Mouse (Mus musculus): Measurements from ENCODE around the gene Dnajb5.

Dnajb5 gene

GRCm38 (mm10) chr4:42969304-42969703 lies 19.7 kb downstream of the Dnajb5 start, which contains the start of gene 1700022I11Rik:
1700022I11Rik (plus strand) TSS chr4:42969604.
- 94% methylated on average over 4 of the region's 4 CpGs for WGBS

- 92% methylated on average over 4 of the region's 4 CpGs for whole genome bisulfite sequencing
These were observed 23.3 kb downstream of the Dnajb5 start for GRCm38 (mm10) chr4:42972952-42973351.

- 85% methylated on average over 5 of the region's 5 CpGs for WGBS
These were observed 24.3 kb downstream of the Dnajb5 start for GRCm38 (mm10) chr4:42973868-42974267.

- 92% methylated on average over 4 of the region's 4 CpGs for WGBS
These were observed 28.4 kb downstream of the Dnajb5 start for GRCm38 (mm10) chr4:42978062-42978461.

- WGBS: 81% methylated on average over 8 of the region's 8 CpGs
These were observed 30.9 kb downstream of the Dnajb5 start for GRCm38 (mm10) chr4:42980467-42980866.

GRCm38 (mm10) chr4:42988296-42988695 lies 38.7 kb downstream of the Dnajb5 start:
- 89% methylated on average over 1 of the region's 1 CpGs for whole genome bisulfite sequencing

- WGBS: 17% methylated on average over 2 of the region's 2 CpGs
These were observed 48.4 kb downstream of the Dnajb5 start for GRCm38 (mm10) chr4:42998022-42998421.

- 0% methylated on average over 51 of the region's 51 CpGs for WGBS
These were observed 50.0 kb downstream of the Dnajb5 start for GRCm38 (mm10) chr4:42999451-43000140.

- WGBS: 1% methylated on average over 56 of the region's 56 CpGs
These were observed 50.8 kb downstream of the Dnajb5 start, which contains the start of gene Vcp for GRCm38 (mm10) chr4:43000141-43000986. Vcp (minus strand) TSS chr4:43000507.

GRCm38 (mm10) chr4:43001272-43001671 lies 51.7 kb downstream of the Dnajb5 start:
- WGBS: 89% methylated on average over 2 of the region's 2 CpGs

GRCm38 (mm10) chr4:43002756-43003439 lies 53.3 kb downstream of the Dnajb5 start:
- 67% methylated on average over 12 of the region's 12 CpGs for WGBS

- WGBS: 80% methylated on average over 3 of the region's 3 CpGs
These were observed 55.3 kb downstream of the Dnajb5 start for GRCm38 (mm10) chr4:43004951-43005350.

GRCm38 (mm10) chr4:43005765-43006164 lies 56.2 kb downstream of the Dnajb5 start:
- WGBS: 54% methylated on average over 2 of the region's 2 CpGs

Measured in cerebral cortex, adult 2 months (tissue).